Mouse (Mus musculus): ENCODE data around the gene Sema3f. TPM values are rescaled to one million over a fixed set of nuclear protein-coding genes. Genes with fewer than 3 reads are reported as not detected.
A peak's percentile ranks its signal among the peaks of the same experiment; 100 is the strongest.

The Sema3f gene
- polyA plus RNA-seq, 1 experiment from 2014 or later: 10.0 TPM

GRCm38 (mm10) chr9:107696845-107697610, 13.2 kb downstream of the Sema3f start:
- Histone ChIP-seq H3K27me3 (ENCODE audit: poor library complexity, severe bottlenecking) (peaks cover 9% of the 10 kb centered on the region; the same call in 1 of the 2 replicates), H3K4me3 (peak overlapping the region; percentile 36), H3K36me3 (replicated peaks) (peaks cover 63% of the 10 kb centered on the region), H3K27ac (peak overlapping the region; percentile 82), H3K4me1 (peaks cover 93% of the 10 kb centered on the region), H3K9me3 (no peaks in the 10 kb centered on the region)
- peak; percentile 67 for DNase-seq (ENCODE audit: extremely low spot score, low spot score)
- 15% methylated on average over 9 of the region's 9 CpGs for WGBS

- Histone ChIP-seq H3K27ac (peak overlapping the region; percentile 82), H3K27me3 (ENCODE audit: poor library complexity, severe bottlenecking) (peaks cover 9% of the 10 kb centered on the region; the same call in 1 of the 2 replicates), H3K4me1 (peaks cover 84% of the 10 kb centered on the region), H3K36me3 (replicated peaks) (peaks cover 64% of the 10 kb centered on the region), H3K9me3 (no peaks in the 10 kb centered on the region), H3K4me3 (no peak overlapping the region)
- no peak for DNase-seq (ENCODE audit: extremely low spot score, low spot score)
- WGBS: 41% methylated on average over 6 of the region's 6 CpGs
These were observed 14.2 kb downstream of the Sema3f start for GRCm38 (mm10) chr9:107696106-107696479.

- Histone ChIP-seq H3K9me3 (no peaks in the 10 kb centered on the region), H3K36me3 (replicated peaks) (peaks cover 65% of the 10 kb centered on the region), H3K27me3 (ENCODE audit: poor library complexity, severe bottlenecking) (peaks cover 7% of the 10 kb centered on the region; the same call in 1 of the 2 replicates), H3K4me1 (peaks cover 79% of the 10 kb centered on the region), H3K27ac (peak overlapping the region; percentile 82), H3K4me3 (no peak overlapping the region)
- no peak for DNase-seq (ENCODE audit: extremely low spot score, low spot score)
- 87% methylated on average over 12 of the region's 12 CpGs for WGBS
These were observed 14.7 kb downstream of the Sema3f start for GRCm38 (mm10) chr9:107695441-107696105.

GRCm38 (mm10) chr9:107694627-107695026, 15.6 kb downstream of the Sema3f start:
- Histone ChIP-seq H3K36me3 (replicated peaks) (peaks cover 68% of the 10 kb centered on the region), H3K9me3 (no peaks in the 10 kb centered on the region), H3K4me1 (peaks cover 69% of the 10 kb centered on the region), H3K27ac (peak overlapping the region; percentile 82), H3K4me3 (no peak overlapping the region), H3K27me3 (ENCODE audit: poor library complexity, severe bottlenecking) (no peaks in the 10 kb centered on the region)
- DNase-seq (ENCODE audit: extremely low spot score, low spot score): no peak
- 71% methylated on average over 7 of the region's 7 CpGs for WGBS

GRCm38 (mm10) chr9:107693433-107693987, 16.8 kb downstream of the Sema3f start:
- no peak for DNase-seq (ENCODE audit: extremely low spot score, low spot score)
- WGBS: 84% methylated on average over 4 of the region's 4 CpGs
- no peaks in the 10 kb centered on the region for H3K9me3 ChIP-seq
- peaks cover 58% of the 10 kb centered on the region for H3K4me1 ChIP-seq
- H3K36me3 ChIP-seq (replicated peaks): peaks cover 79% of the 10 kb centered on the region
- H3K4me3 ChIP-seq: no peak overlapping the region
- H3K27ac ChIP-seq: peak overlapping the region; percentile 46
- no peaks in the 10 kb centered on the region for H3K27me3 ChIP-seq (ENCODE audit: poor library complexity, severe bottlenecking)

- Histone ChIP-seq H3K36me3 (replicated peaks) (peaks cover 87% of the 10 kb centered on the region), H3K4me1 (peaks cover 51% of the 10 kb centered on the region), H3K4me3 (no peak overlapping the region), H3K27ac (peak overlapping the region; percentile 46), H3K9me3 (no peaks in the 10 kb centered on the region), H3K27me3 (ENCODE audit: poor library complexity, severe bottlenecking) (no peaks in the 10 kb centered on the region)
- DNase-seq (ENCODE audit: extremely low spot score, low spot score): no peak
- WGBS: 79% methylated on average over 5 of the region's 5 CpGs
These were observed 17.5 kb downstream of the Sema3f start for GRCm38 (mm10) chr9:107692785-107693184.

- no peak for DNase-seq (ENCODE audit: extremely low spot score, low spot score)
- peaks cover 48% of the 10 kb centered on the region for H3K4me1 ChIP-seq
- peaks cover 98% of the 10 kb centered on the region for H3K36me3 ChIP-seq (replicated peaks)
- H3K9me3 ChIP-seq: no peaks in the 10 kb centered on the region
- H3K4me3 ChIP-seq: no peak overlapping the region
- 88% methylated on average over 8 of the region's 8 CpGs for WGBS
- H3K27ac ChIP-seq: 0 out of 2 replicates have a peak overlapping the region, but pooled peaks have one; percentile 48
- no peaks in the 10 kb centered on the region for H3K27me3 ChIP-seq (ENCODE audit: poor library complexity, severe bottlenecking)
These were observed 19.9 kb downstream of the Sema3f start for GRCm38 (mm10) chr9:107690391-107690790.

- no peaks in the 10 kb centered on the region for H3K9me3 ChIP-seq
- DNase-seq (ENCODE audit: extremely low spot score, low spot score): no peak
- H3K27me3 ChIP-seq (ENCODE audit: poor library complexity, severe bottlenecking): no peaks in the 10 kb centered on the region
- peaks cover 98% of the 10 kb centered on the region for H3K36me3 ChIP-seq (replicated peaks)
- peaks cover 40% of the 10 kb centered on the region for H3K4me1 ChIP-seq
- H3K27ac ChIP-seq: no peak overlapping the region
- 87% methylated on average over 7 of the region's 7 CpGs for WGBS
- no peak overlapping the region for H3K4me3 ChIP-seq
These were observed 21.3 kb downstream of the Sema3f start for GRCm38 (mm10) chr9:107688939-107689338.

- H3K27ac ChIP-seq: no peak overlapping the region
- H3K4me1 ChIP-seq: peaks cover 36% of the 10 kb centered on the region
- DNase-seq (ENCODE audit: extremely low spot score, low spot score): no peak
- 91% methylated on average over 5 of the region's 5 CpGs for WGBS
- no peak overlapping the region for H3K4me3 ChIP-seq
- no peaks in the 10 kb centered on the region for H3K27me3 ChIP-seq (ENCODE audit: poor library complexity, severe bottlenecking)
- no peaks in the 10 kb centered on the region for H3K9me3 ChIP-seq
- H3K36me3 ChIP-seq (replicated peaks): peaks cover 99% of the 10 kb centered on the region
These were observed 21.9 kb downstream of the Sema3f start for GRCm38 (mm10) chr9:107688415-107688814.

- 0 out of 2 replicates have a peak overlapping the region, but pooled peaks have one; percentile 48 for H3K27ac ChIP-seq
- no peak overlapping the region for H3K4me3 ChIP-seq
- H3K27me3 ChIP-seq (ENCODE audit: poor library complexity, severe bottlenecking): no peaks in the 10 kb centered on the region
- H3K36me3 ChIP-seq (replicated peaks): peaks cover 90% of the 10 kb centered on the region
- peaks cover 31% of the 10 kb centered on the region for H3K4me1 ChIP-seq
- DNase-seq (ENCODE audit: extremely low spot score, low spot score): peak; percentile 67
- 33% methylated on average over 17 of the region's 17 CpGs for WGBS
- H3K9me3 ChIP-seq: no peaks in the 10 kb centered on the region
These were observed 24.9 kb downstream of the Sema3f start for GRCm38 (mm10) chr9:107685231-107685981.

GRCm38 (mm10) chr9:107682405-107682804, 27.9 kb downstream of the Sema3f start:
- no peak overlapping the region for H3K4me3 ChIP-seq
- no peak overlapping the region for H3K27ac ChIP-seq
- H3K36me3 ChIP-seq (replicated peaks): peaks cover 60% of the 10 kb centered on the region
- no peak for DNase-seq (ENCODE audit: extremely low spot score, low spot score)
- peaks cover 31% of the 10 kb centered on the region for H3K4me1 ChIP-seq
- H3K27me3 ChIP-seq (ENCODE audit: poor library complexity, severe bottlenecking): peaks cover 10% of the 10 kb centered on the region
- WGBS: 94% methylated on average over 20 of the region's 20 CpGs
- H3K9me3 ChIP-seq: no peaks in the 10 kb centered on the region

GRCm38 (mm10) chr9:107679501-107679900, 30.8 kb downstream of the Sema3f start, which contains the start of gene Gnat1:
Gene Gnat1, minus strand, starts transcription at chr9:107679712.
- no peak within 1 kb of the TSS for H3K4me3 ChIP-seq
- peaks cover 36% of the 10 kb centered on the region for H3K4me1 ChIP-seq
- H3K27ac ChIP-seq: no peak within 1 kb of the TSS
- peaks cover 39% of the 10 kb centered on the region for H3K27me3 ChIP-seq (ENCODE audit: poor library complexity, severe bottlenecking)
- H3K9me3 ChIP-seq: no peaks in the 10 kb centered on the region
- DNase-seq (ENCODE audit: extremely low spot score, low spot score): no peak
- 50% methylated on average over 5 of the region's 5 CpGs for WGBS
- peaks cover 32% of the 10 kb centered on the region for H3K36me3 ChIP-seq (replicated peaks)
